Mouse (Mus musculus) ES-Bruce4 (cell line): Measurements from ENCODE around the gene P3h3.

Source experiments
- CTCF ChIP-seq: IDR thresholded peaks from one replicate; pipeline ENCODE4 v1.8.1; 2011; ENCODE audit warnings: low read depth, low read length
- EP300 ChIP-seq: IDR thresholded peaks from 2 replicates; pipeline ENCODE4 v1.6.1; 2011; ENCODE audit warnings: low read depth, low read length; ENCODE audit not compliant: insufficient read depth
- POLR2A ChIP-seq: IDR thresholded peaks from one replicate; pipeline ENCODE4 v1.8.1; 2011; ENCODE audit warnings: low read length; ENCODE audit not compliant: insufficient read depth

GRCm38 (mm10) chr6:124860511-124860910 is 3.0 kb upstream of the P3h3 start:
- no peak for TF ChIP-seq CTCF
- no peak for TF ChIP-seq EP300
- no peak for TF ChIP-seq POLR2A
